Mouse (Mus musculus) intestine, embryonic 16.5 days (tissue): ENCODE measurements around the gene Rnf157. TPM values are rescaled to one million over a fixed set of nuclear protein-coding genes. Genes with fewer than 3 reads are reported as not detected.
"Not testable (repeated sequence)": the region's sequence is repeated elsewhere in the genome, so short reads cannot be mapped to it uniquely, and the experiment has no call there.

Source experiments
- ATAC-seq: fragments of 200-750 bp; cut with Nextera tagmentation; 2 replicates; pipeline ENCODE4 v1.8.0; 2017; ENCODE audit warnings: moderate TSS enrichment, moderate library complexity
- H3K27ac ChIP-seq: fragments of 300-500 bp; sonication (generic); 2 replicates; pipeline ENCODE4 v1.5.1; 2014; ENCODE audit warnings: mild to moderate bottlenecking, low read length
- H3K27me3 ChIP-seq: fragments of 300-500 bp; sonication (generic); replicated peaks from 2 replicates; pipeline ENCODE4 v1.6.1; 2014; ENCODE audit warnings: low read length, control low read depth, mixed read lengths; ENCODE audit not compliant: control insufficient read depth, insufficient read depth
- H3K36me3 ChIP-seq: fragments of 300-500 bp; sonication (generic); 2 replicates; pipeline ENCODE4 v1.6.1; 2014; ENCODE audit warnings: low read length, control low read depth; ENCODE audit not compliant: control insufficient read depth, insufficient read depth
- H3K4me1 ChIP-seq: fragments of 300-500 bp; sonication (generic); 2 replicates; pipeline ENCODE4 v1.6.1; 2014; ENCODE audit warnings: low read length, control low read depth, mixed read lengths; ENCODE audit not compliant: control insufficient read depth, insufficient read depth
- H3K4me2 ChIP-seq: fragments of 300-500 bp; sonication (generic); 2 replicates; pipeline ENCODE4 v1.6.1; 2014; ENCODE audit warnings: low read depth, low read length, control low read depth
- H3K4me3 ChIP-seq: fragments of 300-500 bp; sonication (generic); 2 replicates; pipeline ENCODE4 v1.5.1; 2014; ENCODE audit warnings: mild to moderate bottlenecking, low read length
- H3K9ac ChIP-seq: fragments of 300-500 bp; sonication (generic); 2 replicates; pipeline ENCODE4 v1.6.1; 2014; ENCODE audit warnings: low read depth, low read length
- H3K9me3 ChIP-seq: fragments of 300-500 bp; sonication (generic); 2 replicates; pipeline ENCODE4 v1.6.1; 2016; ENCODE audit warnings: low read length, control low read depth; ENCODE audit not compliant: control insufficient read depth
- WGBS: fragments of 180-500 bp; shearing (Covaris S2); extraction: QIAGEN DNeasy Blood & Tissue Kit; methylation state at CpG from one replicate; pipeline ENCODE4 v1.1.7; 2014; 5-methylcytosine and 5-hydroxymethylcytosine counted together
- polyA plus RNA-seq: library from polyadenylated mRNA; unstranded; fragments of >200 nt; fragmentation: Nextera tagmentation; extraction: Ambion mirVana; gene quantifications from 2 replicates; pipeline ENCODE4 v1.2.1, GENCODE M21; 2015

Rnf157 gene
- polyA plus RNA-seq, 1 experiment from 2014 or later = 5.2 TPM

DNA sequence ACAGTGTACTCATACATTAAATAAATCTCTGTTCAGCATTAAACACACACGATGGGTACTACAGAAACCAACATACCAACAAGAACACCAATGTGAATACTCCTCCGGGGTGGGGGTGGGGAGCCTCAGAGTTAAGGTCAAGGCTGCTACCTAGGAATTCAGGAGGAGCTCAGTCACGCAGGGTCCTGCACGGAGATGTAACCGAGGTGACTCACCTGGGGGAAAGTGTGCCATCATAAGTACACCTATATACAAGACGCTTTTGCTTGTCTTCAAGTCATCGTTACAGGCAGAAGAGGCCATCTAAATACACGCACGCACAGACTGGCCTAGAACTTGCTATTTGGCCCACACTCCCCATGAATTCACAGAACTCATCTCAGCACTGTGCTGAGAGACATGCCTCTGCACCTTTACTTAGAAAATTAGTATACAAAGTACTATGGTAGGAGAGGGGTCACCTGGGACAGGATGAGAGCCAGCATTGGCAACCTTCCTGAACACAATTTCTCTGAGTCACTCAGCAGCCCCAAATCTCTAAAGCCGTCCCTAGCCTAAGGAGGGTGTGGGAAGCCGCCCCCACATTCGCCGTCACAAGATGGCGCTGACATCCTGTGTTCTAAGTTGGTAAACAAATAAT is 23.9 kb downstream of the Rnf157 start:
- Histone ChIP-seq H3K4me3 (0 out of 2 replicates have a peak overlapping the region, but pooled peaks have one; percentile 13), H3K36me3 (no peaks in the 10 kb centered on the region), H3K9ac (no peak overlapping the region), H3K27ac (peak overlapping the region; percentile 20), H3K27me3 (no peaks in the 10 kb centered on the region), H3K4me1 (peaks cover 14% of the 10 kb centered on the region), H3K4me2 (no peak overlapping the region), H3K9me3 (no peaks in the 10 kb centered on the region)
- peak; percentile 58 for ATAC-seq
- 62% methylated on average over 14 of the region's 14 CpGs for WGBS

DNA sequence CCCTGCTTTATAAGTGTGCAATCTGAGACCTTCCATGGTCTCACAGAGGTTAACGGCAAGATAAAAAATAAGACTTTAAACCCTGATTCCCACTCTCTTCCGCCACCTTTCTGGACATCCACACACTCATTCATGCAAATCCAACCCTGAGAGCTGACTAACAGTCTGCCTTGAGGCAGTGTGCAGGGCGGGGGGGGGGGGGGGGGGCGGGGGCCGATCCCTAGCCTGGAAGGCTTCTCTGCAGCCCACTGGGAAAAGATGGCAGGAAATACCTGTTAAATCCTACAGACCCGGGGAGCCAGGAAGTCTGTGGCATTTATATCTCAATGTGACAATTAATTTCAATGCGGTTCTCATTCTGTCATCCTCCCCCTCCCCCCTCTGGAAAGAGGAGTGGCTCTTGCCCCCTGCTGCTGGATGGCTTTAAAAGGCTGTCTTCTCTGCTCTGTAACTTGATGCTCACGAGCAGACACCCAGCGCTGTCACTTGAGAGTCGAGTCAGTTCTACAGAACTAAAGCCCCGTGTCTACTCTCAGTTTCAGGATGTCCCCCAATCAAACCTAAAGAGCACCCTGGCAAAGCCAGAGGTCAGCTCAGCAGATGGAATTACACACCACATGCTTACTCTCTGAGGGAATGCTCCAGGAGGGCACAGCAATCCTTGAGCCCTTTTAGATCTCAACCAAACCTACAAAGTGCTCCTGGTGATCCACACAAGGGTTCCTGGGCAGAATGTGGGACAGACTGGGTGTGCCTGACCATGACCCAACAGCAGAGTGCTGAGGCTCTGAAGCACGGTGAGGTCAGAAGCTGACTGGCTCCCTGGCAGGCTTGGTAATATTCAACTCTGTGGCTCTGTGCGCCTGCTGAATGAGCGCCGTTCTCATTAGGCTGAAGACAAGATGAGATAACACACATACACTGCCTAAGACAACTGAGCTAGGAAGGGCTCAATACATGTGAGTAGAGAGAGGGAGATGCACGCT is 25.5 kb downstream of the Rnf157 start:
- ATAC-seq = peak; percentile 81
- Histone ChIP-seq H3K4me1 (peaks cover 14% of the 10 kb centered on the region), H3K36me3 (no peaks in the 10 kb centered on the region), H3K9ac (peak overlapping the region; percentile 21), H3K4me3 (peak overlapping the region; percentile 14; the same call in 1 of the 2 replicates), H3K27ac (peak overlapping the region; percentile 78), H3K27me3 (no peaks in the 10 kb centered on the region), H3K9me3 (no peaks in the 10 kb centered on the region), H3K4me2 (peak overlapping the region; percentile 20)
- 21% methylated on average over 14 of the region's 16 CpGs for WGBS

DNA sequence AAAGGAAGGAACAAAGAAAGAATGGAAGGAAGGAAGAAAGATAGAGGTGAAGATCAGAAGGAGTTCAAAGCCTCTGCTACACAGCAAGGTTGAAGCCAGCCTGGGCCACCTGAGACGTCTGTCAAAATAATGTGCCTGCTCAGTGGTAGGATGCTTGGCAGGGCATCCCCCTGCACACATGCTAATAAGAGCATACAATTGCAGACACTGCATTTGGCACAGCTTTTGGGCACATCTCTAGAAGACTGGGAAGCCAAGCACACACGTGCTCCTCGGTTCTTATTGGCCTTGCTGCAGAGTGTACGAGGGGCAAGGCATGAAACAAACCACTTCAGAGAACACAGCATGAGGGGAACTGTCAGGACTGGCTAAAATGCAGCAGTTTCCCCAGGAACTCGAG is 26.8 kb downstream of the Rnf157 start:
- no peaks in the 10 kb centered on the region for H3K9me3 ChIP-seq
- H3K4me1 ChIP-seq = peaks cover 14% of the 10 kb centered on the region
- no peaks in the 10 kb centered on the region for H3K27me3 ChIP-seq
- no peak overlapping the region for H3K4me3 ChIP-seq
- H3K4me2 ChIP-seq = no peak overlapping the region
- no peak for ATAC-seq
- WGBS = 54% methylated on average over 5 of the region's 5 CpGs
- H3K9ac ChIP-seq = no peak overlapping the region
- H3K27ac ChIP-seq = no peak overlapping the region
- H3K36me3 ChIP-seq = no peaks in the 10 kb centered on the region

DNA sequence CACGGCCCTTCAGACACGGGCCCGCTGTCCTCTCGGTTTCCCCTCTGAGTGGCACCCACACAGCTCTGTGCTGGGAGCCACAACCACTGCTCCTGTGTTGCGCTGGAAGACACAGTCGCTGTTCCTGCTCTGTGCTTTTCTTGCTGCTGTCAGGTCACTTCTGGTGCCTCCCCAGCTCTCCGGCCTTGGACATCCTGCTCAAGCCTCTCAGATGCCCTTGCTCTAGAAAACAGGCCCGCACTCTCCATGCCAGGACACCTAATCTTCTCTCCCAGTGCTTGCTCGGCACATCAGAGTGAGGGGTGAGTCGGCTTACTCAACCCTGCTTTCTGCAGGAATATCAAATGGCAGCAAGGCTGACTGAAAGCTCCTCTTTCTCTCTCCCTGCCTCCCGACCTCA is 28.7 kb downstream of the Rnf157 start:
- Histone ChIP-seq H3K27ac (no peak overlapping the region), H3K4me1 (peaks cover 14% of the 10 kb centered on the region)
- ATAC-seq = no peak

DNA sequence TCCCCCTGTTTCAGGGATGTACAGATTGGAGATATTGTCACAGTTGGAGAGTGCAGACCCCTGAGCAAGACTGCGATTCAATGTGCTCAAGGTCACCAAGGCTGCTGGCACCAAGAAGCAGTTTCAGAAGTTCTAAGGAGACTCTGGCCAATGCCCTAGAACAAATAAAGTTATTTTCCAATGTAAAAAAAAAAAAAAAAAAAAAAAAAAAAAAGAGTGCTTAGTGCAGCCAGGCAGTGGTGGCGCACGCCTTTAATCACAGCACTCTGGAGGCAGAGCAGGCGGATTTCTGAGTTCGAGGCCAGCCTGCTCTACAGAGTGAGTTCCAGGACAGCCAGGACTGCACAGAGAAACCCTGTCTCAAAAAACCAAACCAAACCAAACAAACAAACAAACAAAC is 29.8 kb downstream of the Rnf157 start:
- H3K27me3 ChIP-seq, H3K36me3 ChIP-seq, H3K4me3 ChIP-seq, H3K9me3 ChIP-seq, H3K4me2 ChIP-seq, H3K9ac ChIP-seq, ATAC-seq, H3K27ac ChIP-seq: not testable (repeated sequence)
- peaks cover 14% of the 10 kb centered on the region for H3K4me1 ChIP-seq
- 81% methylated on average over 5 of the region's 5 CpGs for WGBS

More for the DNA sequence above, 28.7 kb downstream of the Rnf157 start:
- no peak overlapping the region for H3K4me3 ChIP-seq
- no peaks in the 10 kb centered on the region for H3K9me3 ChIP-seq
- H3K36me3 ChIP-seq = no peaks in the 10 kb centered on the region
- no peak overlapping the region for H3K9ac ChIP-seq
- no peaks in the 10 kb centered on the region for H3K27me3 ChIP-seq
- 85% methylated on average over 11 of the region's 11 CpGs for WGBS
- no peak overlapping the region for H3K4me2 ChIP-seq

DNA sequence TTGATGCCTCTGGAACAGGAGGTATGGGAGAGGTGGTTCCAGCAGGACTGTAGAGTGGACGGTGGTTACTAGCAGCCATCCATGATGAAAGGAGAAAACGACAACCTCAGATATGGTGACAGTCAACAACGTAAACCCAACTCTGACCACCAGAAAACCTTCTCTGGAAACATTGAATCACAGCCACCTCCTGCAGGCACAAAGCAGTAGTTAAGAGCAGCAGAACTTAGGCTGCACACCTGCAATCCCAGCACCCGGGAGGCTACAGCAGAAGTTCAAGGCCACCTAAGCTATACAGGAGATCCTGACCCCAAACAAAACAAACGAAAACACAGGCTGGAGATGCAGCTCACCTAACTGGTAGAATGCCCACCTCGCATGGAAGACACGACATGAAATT is 32.1 kb downstream of the Rnf157 start:
- Histone ChIP-seq H3K4me3 (no peak overlapping the region), H3K9me3 (no peaks in the 10 kb centered on the region), H3K36me3 (no peaks in the 10 kb centered on the region), H3K4me1 (no peaks in the 10 kb centered on the region), H3K27ac (no peak overlapping the region), H3K4me2 (no peak overlapping the region), H3K27me3 (no peaks in the 10 kb centered on the region), H3K9ac (no peak overlapping the region)
- ATAC-seq = no peak
- 84% methylated on average over 7 of the region's 7 CpGs for WGBS

DNA sequence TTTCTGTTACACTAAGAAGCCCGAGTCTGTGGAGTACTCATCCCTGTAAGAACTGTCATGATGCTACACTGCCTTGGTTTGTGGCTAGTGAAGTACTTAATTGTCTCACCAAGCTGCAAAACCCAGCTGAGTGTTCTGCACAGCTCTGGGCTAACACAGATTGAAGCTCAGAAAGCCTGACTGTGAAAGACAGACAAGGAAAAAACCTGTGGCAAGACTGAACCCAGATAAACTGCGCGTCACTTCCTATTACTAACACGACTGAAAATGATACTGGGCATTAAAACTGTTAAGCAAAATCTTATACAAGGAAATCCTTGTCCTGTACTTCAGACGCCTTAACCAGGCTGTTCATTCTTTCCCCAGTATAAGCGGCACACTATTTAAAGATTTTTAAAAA is 33.3 kb downstream of the Rnf157 start:
- Histone ChIP-seq H3K4me2 (no peak overlapping the region), H3K27ac (no peak overlapping the region), H3K27me3 (no peaks in the 10 kb centered on the region), H3K36me3 (no peaks in the 10 kb centered on the region), H3K4me1 (no peaks in the 10 kb centered on the region), H3K4me3 (no peak overlapping the region), H3K9me3 (no peaks in the 10 kb centered on the region), H3K9ac (no peak overlapping the region)
- no peak for ATAC-seq
- WGBS = 84% methylated on average over 6 of the region's 6 CpGs

DNA sequence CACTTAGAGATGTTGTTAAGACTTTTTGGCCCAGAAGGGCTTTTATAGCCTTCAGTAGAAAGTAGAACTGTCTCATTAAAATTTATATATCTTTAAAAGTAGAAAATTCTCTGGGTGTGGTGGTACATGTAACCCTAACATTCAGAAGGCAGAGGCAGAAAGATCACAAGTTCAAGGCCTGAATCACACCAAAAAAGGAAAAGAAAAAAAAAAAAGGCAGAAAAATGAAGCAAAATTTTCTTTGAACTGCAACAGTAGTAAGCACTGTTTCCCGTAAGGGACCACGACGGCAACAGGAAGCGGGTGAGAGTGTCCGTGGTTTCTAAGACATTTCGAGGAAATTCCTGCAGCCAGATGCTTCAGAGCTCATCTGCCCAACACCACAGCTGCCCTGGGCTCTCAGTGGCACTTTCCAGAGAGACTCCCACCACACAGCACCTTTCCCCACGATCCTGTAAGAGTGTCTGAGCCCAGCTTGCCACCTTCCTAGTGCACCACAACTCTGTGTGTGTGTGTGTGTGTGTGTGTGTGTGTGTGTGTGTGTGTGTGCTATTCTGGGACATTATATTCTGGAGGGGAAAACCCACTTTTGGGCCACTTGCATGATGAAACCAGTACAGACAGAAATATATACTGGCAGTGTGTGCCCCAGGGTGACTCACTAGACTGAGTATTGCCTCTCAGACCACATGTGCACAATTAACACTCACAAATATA is 35.7 kb downstream of the Rnf157 start:
- Histone ChIP-seq H3K27me3 (no peaks in the 10 kb centered on the region), H3K9ac (no peak overlapping the region), H3K9me3 (no peaks in the 10 kb centered on the region), H3K27ac (no peak overlapping the region), H3K36me3 (no peaks in the 10 kb centered on the region), H3K4me3 (no peak overlapping the region), H3K4me2 (no peak overlapping the region), H3K4me1 (no peaks in the 10 kb centered on the region; the same call in 1 of the 2 replicates)
- ATAC-seq = no peak
- WGBS = 59% methylated on average over 7 of the region's 7 CpGs

DNA sequence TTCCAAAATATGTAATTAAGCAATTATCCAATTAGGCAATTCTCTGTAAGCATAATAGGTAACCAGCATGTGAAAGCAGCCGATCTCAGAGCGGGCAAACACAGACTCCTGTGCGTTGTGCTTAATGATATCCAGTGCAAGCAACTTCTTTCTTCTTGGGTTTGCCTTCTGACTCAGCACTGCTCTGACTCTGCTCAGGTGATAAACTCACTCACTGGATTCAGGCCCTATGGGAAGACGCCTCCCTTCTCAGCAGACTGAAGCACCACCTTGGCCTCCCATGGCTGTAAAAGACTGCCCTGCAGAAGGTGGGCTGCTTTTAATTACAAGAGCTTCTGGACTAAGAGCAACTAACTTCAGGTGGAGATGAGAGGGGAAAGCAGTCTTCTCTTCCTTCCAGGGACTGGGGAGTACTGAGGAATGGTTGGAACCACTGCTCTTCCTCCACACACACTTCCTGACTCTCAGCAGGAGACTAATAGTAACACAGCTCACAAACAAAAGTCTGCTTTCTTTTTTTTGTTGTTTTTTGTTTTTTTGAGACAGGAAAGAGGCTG is 40.9 kb downstream of the Rnf157 start:
- Histone ChIP-seq H3K27ac (no peak overlapping the region; the same call in 1 of the 2 replicates), H3K4me2 (no peak overlapping the region), H3K27me3 (no peaks in the 10 kb centered on the region), H3K4me1 (peaks cover 3% of the 10 kb centered on the region; the same call in 1 of the 2 replicates), H3K9ac (no peak overlapping the region), H3K4me3 (no peak overlapping the region), H3K36me3 (no peaks in the 10 kb centered on the region), H3K9me3 (no peaks in the 10 kb centered on the region)
- 0 out of 2 replicates have a peak, but pooled peaks have one; percentile 29 for ATAC-seq
- 72% methylated on average over 4 of the region's 4 CpGs for WGBS
